Mouse (Mus musculus) CH12.LX (cell line): Measurements from ENCODE around the gene Olfr1357. TPM values are rescaled to one million over a fixed set of nuclear protein-coding genes. Genes with fewer than 3 reads are reported as not detected.

Experiments
- DNase-seq: peaks from one replicate; pipeline ENCODE4 v3.0.0-alpha.2; 2013; ENCODE audit errors: extremely low read depth
- H3K27ac ChIP-seq: 2 replicates; pipeline ENCODE4 v1.5.1; 2012; ENCODE audit warnings: low read depth, mild to moderate bottlenecking, control low read depth, moderate library complexity; ENCODE audit not compliant: insufficient read depth
- H3K27me3 ChIP-seq: replicated peaks from 2 replicates; pipeline ENCODE3; 2012; ENCODE audit warnings: inconsistent platforms
- H3K36me3 ChIP-seq, 2 experiments: replicated peaks in 1 of 2; 2 replicates each; pipeline versions ENCODE3 to v1.6.1; 2012; ENCODE audit warnings: inconsistent platforms in 1 of 2, low read length in 1 of 2, mild to moderate bottlenecking in 1 of 2, mixed read lengths in 1 of 2, moderate library complexity in 1 of 2; ENCODE audit not compliant: control insufficient read depth in 1 of 2, insufficient read depth in 1 of 2
- H3K4me1 ChIP-seq, 2 experiments: 2 replicates each; pipeline ENCODE4 v1.6.1; 2012; ENCODE audit warnings: inconsistent platforms in 1 of 2, moderate library complexity in 1 of 2; ENCODE audit not compliant: insufficient read depth in 2 of 2, control insufficient read depth in 1 of 2
- H3K4me2 ChIP-seq: 2 replicates; pipeline ENCODE4 v1.6.1; 2012; ENCODE audit warnings: low read depth, mild to moderate bottlenecking, control low read depth; ENCODE audit not compliant: poor library complexity, insufficient read depth, severe bottlenecking
- H3K4me3 ChIP-seq, 3 experiments: fragments of 150-350 bp in 1 of 3; sonication (generic) in 1 of 3; replicated peaks in 1 of 3; 2 replicates each; pipeline versions ENCODE3 to v1.5.1; 2011 to 2012; ENCODE audit warnings: low read depth in 2 of 3, low read length in 2 of 3, mild to moderate bottlenecking in 2 of 3, moderate library complexity in 2 of 3, control low read depth in 1 of 3, improper control_type of control experiment in 1 of 3, inconsistent platforms in 1 of 3, mixed read lengths in 1 of 3; ENCODE audit not compliant: poor library complexity in 1 of 3
- H3K79me2 ChIP-seq: replicated peaks from 2 replicates; pipeline ENCODE4 v1.6.1; 2012; ENCODE audit warnings: mild to moderate bottlenecking, moderate library complexity; ENCODE audit not compliant: control insufficient read depth, poor library complexity, insufficient read depth, severe bottlenecking; ENCODE audit errors: extremely low read depth
- H3K9ac ChIP-seq: 2 replicates; pipeline ENCODE4 v1.6.1; 2012; ENCODE audit warnings: low read depth, mild to moderate bottlenecking, control low read depth, moderate library complexity; ENCODE audit not compliant: insufficient read depth
- H3K9me3 ChIP-seq: replicated peaks from 2 replicates; pipeline ENCODE3; 2012; ENCODE audit warnings: low read length, inconsistent platforms, mixed read lengths
- BHLHE40 ChIP-seq: IDR thresholded peaks from 2 replicates; pipeline ENCODE4 v1.6.1; 2011; ENCODE audit warnings: mild to moderate bottlenecking, low read depth, low read length, improper control_type of control experiment
- NELFE ChIP-seq: IDR thresholded peaks from 2 replicates; pipeline ENCODE4 v1.6.1; 2011; ENCODE audit warnings: low read depth, low read length, improper control_type of control experiment
- PAX5 ChIP-seq: IDR thresholded peaks from 2 replicates; pipeline ENCODE4 v1.6.1; 2012; ENCODE audit warnings: low read length, inconsistent platforms, mixed read lengths
- SMC3 ChIP-seq: IDR thresholded peaks from 2 replicates; pipeline ENCODE4 v1.6.1; 2011; ENCODE audit warnings: low read depth, low read length, improper control_type of control experiment
- TBP ChIP-seq: conservative IDR thresholded peaks from 2 replicates; pipeline ENCODE4 v1.6.1; 2011; ENCODE audit warnings: low read depth, low read length, improper control_type of control experiment
- TCF12 ChIP-seq: IDR thresholded peaks from 2 replicates; pipeline ENCODE4 v1.6.1; 2014; ENCODE audit warnings: low read depth, mild to moderate bottlenecking, inconsistent platforms, low read length, improper control_type of control experiment
- USF1 ChIP-seq: IDR thresholded peaks from 2 replicates; pipeline ENCODE4 v1.6.1; 2014; ENCODE audit warnings: low read depth, mild to moderate bottlenecking, inconsistent platforms, low read length, improper control_type of control experiment
- USF2 ChIP-seq: conservative IDR thresholded peaks from 2 replicates; pipeline ENCODE4 v1.6.1; 2011; ENCODE audit warnings: low read depth, low read length, improper control_type of control experiment
- ZNF384 ChIP-seq: IDR thresholded peaks from 2 replicates; pipeline ENCODE4 v1.6.1; 2012; ENCODE audit warnings: low read depth, low read length, improper control_type of control experiment, inconsistent platforms
- dilution Hi-C: fragments of 300-500 bp; cut with MboI; formaldehyde crosslinking; loops from 2 replicates; pipeline ENCODE4 v1.14.3; 2020; ENCODE audit warnings: low sequenced_read_pairs; ENCODE audit not compliant: extremely low pct_unique_long_range_greater_than_20kb, extremely low pct_ligation_motif_present
- in situ Hi-C: fragments of 300-500 bp; cut with MboI; formaldehyde crosslinking; loops from 3 replicates; pipeline ENCODE4 v1.14.3; 2019; ENCODE audit warnings: low sequenced_read_pairs, low pct_ligation_motif_present, low pct_unique_long_range_greater_than_20kb, mixed read lengths
- polyA plus RNA-seq: library from polyadenylated mRNA; unstranded; fragments of >175 nt; gene quantifications from 2 replicates; pipeline ENCODE4 v1.2.1, GENCODE M21; 2012; ENCODE audit warnings: low read depth; ENCODE audit not compliant: insufficient read length
- total RNA-seq, 2 experiments: library from RNA; depleted of rRNA; stranded (reverse); fragments of 300-350 nt in 1 of 2; fragments of >200 nt in 1 of 2; gene quantifications; 2 replicates each; pipeline ENCODE4 v1.2.3; 2012 to 2014

Olfr1357 gene
- total and polyA plus RNA-seq, 3 experiments = not detected

GRCm38 (mm10) chr10:78581121-78581520 lies 36.8 kb downstream of the Olfr1357 start:
- TF ChIP-seq SMC3 (no peak), TBP (no peak), USF1 (no peak)
- TF ChIP-seq, all 38 proteins: peak for 0
- Histone ChIP-seq H3K9me3 (no peaks in the 10 kb centered on the region), H3K4me1 (no peaks in the 10 kb centered on the region), H3K79me2 (no peaks in the 10 kb centered on the region), H3K4me2 (no peak overlapping the region), H3K36me3 (peaks cover 40 to 87% of the 10 kb centered on the region in 2 experiments), H3K27ac (no peak overlapping the region), H3K9ac (no peak overlapping the region), H3K4me3 (no peak overlapping the region), H3K27me3 (no peaks in the 10 kb centered on the region)
- dilution Hi-C loops (no loop called here), in situ Hi-C loops (no loop called here)
- no peak for DNase-seq

GRCm38 (mm10) chr10:78578204-78578603 lies 39.7 kb downstream of the Olfr1357 start:
- no peak overlapping the region for H3K9ac ChIP-seq
- peaks cover 8 to 17% of the 10 kb centered on the region in 2 experiments for H3K4me1 ChIP-seq
- no peaks in the 10 kb centered on the region for H3K9me3 ChIP-seq
- no peak overlapping the region for H3K4me3 ChIP-seq
- H3K27ac ChIP-seq = no peak overlapping the region
- peaks cover 37 to 67% of the 10 kb centered on the region in 2 experiments for H3K36me3 ChIP-seq
- in situ Hi-C loops = no loop called here
- H3K79me2 ChIP-seq = no peaks in the 10 kb centered on the region
- H3K4me2 ChIP-seq = no peak overlapping the region
- DNase-seq = no peak
- TF ChIP-seq BHLHE40 = no peak
- no peak for TF ChIP-seq NELFE
- peaks cover 6% of the 10 kb centered on the region for H3K27me3 ChIP-seq
- dilution Hi-C loops = no loop called here

GRCm38 (mm10) chr10:78576435-78577184 lies 41.3 kb downstream of the Olfr1357 start:
- no peak for TF ChIP-seq SMC3
- no peak for TF ChIP-seq TBP
- TF ChIP-seq ZNF384 = no peak
- no peak for TF ChIP-seq USF1
- TF ChIP-seq TCF12 = no peak
- TF ChIP-seq PAX5 = no peak
- no peak for TF ChIP-seq USF2
- in situ Hi-C loops (no loop called here), dilution Hi-C loops (no loop called here)
- H3K4me1 ChIP-seq = peaks cover 8 to 18% of the 10 kb centered on the region in 2 experiments
- H3K27me3 ChIP-seq = peaks cover 9% of the 10 kb centered on the region
- DNase-seq = no peak
- H3K4me2 ChIP-seq = no peak overlapping the region
- no peaks in the 10 kb centered on the region for H3K79me2 ChIP-seq
- H3K36me3 ChIP-seq = peaks cover 34 to 54% of the 10 kb centered on the region in 2 experiments
- no peak overlapping the region for H3K9ac ChIP-seq
- no peak overlapping the region for H3K4me3 ChIP-seq
- H3K27ac ChIP-seq = no peak overlapping the region
- H3K9me3 ChIP-seq = no peaks in the 10 kb centered on the region
